Mouse (Mus musculus) right cerebral cortex, postnatal 14 days (tissue): Measurements from ENCODE around the gene Tsr3.
A peak's percentile ranks its signal among the peaks of the same experiment; 100 is the strongest.

ENCODE experiments used
- DNase-seq: peaks from one replicate; pipeline ENCODE4 v3.0.0; 2022

The Tsr3 gene

GRCm38 (mm10) chr17:25244239-25244638 lies 4.3 kb downstream of the Tsr3 start:
- no peak for DNase-seq

- DNase-seq, result no peak
Observed at GRCm38 (mm10) chr17:25248033-25248750, 8.2 kb downstream of the Tsr3 start.

GRCm38 (mm10) chr17:25250181-25250835 lies 10.3 kb downstream of the Tsr3 start:
- DNase-seq, result no peak

GRCm38 (mm10) chr17:25252643-25253042 lies 12.7 kb downstream of the Tsr3 start:
- no peak for DNase-seq

GRCm38 (mm10) chr17:25253760-25254159 lies 13.8 kb downstream of the Tsr3 start:
- peak; percentile 60 for DNase-seq

- DNase-seq, result no peak
Observed at GRCm38 (mm10) chr17:25255110-25255509, 15.1 kb downstream of the Tsr3 start.

GRCm38 (mm10) chr17:25256140-25256754 lies 16.3 kb downstream of the Tsr3 start, which contains the start of gene Baiap3:
Gene Baiap3 (minus strand): TSS chr17:25256364.
- no peak for DNase-seq

GRCm38 (mm10) chr17:25257804-25258261 lies 17.9 kb downstream of the Tsr3 start:
- DNase-seq, result no peak

GRCm38 (mm10) chr17:25264453-25264852 lies 24.5 kb downstream of the Tsr3 start:
- no peak for DNase-seq

GRCm38 (mm10) chr17:25270795-25271335 lies 30.9 kb downstream of the Tsr3 start:
- DNase-seq, result no peak

- DNase-seq, result no peak
Observed at GRCm38 (mm10) chr17:25272326-25272725, 32.4 kb downstream of the Tsr3 start.

GRCm38 (mm10) chr17:25272951-25273705 lies 33.2 kb downstream of the Tsr3 start:
- DNase-seq, result peak; percentile 81

GRCm38 (mm10) chr17:25273706-25274501 lies 33.9 kb downstream of the Tsr3 start:
- DNase-seq, result peak; percentile 88

GRCm38 (mm10) chr17:25274571-25275346 lies 34.8 kb downstream of the Tsr3 start, which contains the start of gene Ube2i:
Gene Ube2i (minus strand): TSS chr17:25274622.
- DNase-seq, result no peak

GRCm38 (mm10) chr17:25275833-25276232 lies 35.9 kb downstream of the Tsr3 start:
- DNase-seq, result no peak

GRCm38 (mm10) chr17:25282133-25282532 lies 42.2 kb downstream of the Tsr3 start:
- no peak for DNase-seq

GRCm38 (mm10) chr17:25285033-25285432 lies 45.1 kb downstream of the Tsr3 start:
- peak; percentile 47 for DNase-seq

GRCm38 (mm10) chr17:25288842-25289241 lies 48.9 kb downstream of the Tsr3 start:
- peak; percentile 50 for DNase-seq

GRCm38 (mm10) chr17:25290411-25290810 lies 50.4 kb downstream of the Tsr3 start:
- no peak for DNase-seq
